Mouse (Mus musculus) forebrain, embryonic 12.5 days (tissue): Measurements from ENCODE around the gene Tcte2. TPM values are rescaled to one million over a fixed set of nuclear protein-coding genes. Genes with fewer than 3 reads are reported as not detected.

Experiments
- ATAC-seq: fragments of 200-750 bp; cut with Nextera tagmentation; 2 replicates; pipeline ENCODE4 v1.8.0; 2017; ENCODE audit warnings: moderate TSS enrichment; ENCODE audit not compliant: low FRiP score
- H3K27ac ChIP-seq: fragments of 300-500 bp; sonication (generic); 2 replicates; pipeline ENCODE4 v1.5.1; 2016; ENCODE audit warnings: mild to moderate bottlenecking
- H3K27me3 ChIP-seq: fragments of 300-500 bp; sonication (generic); 2 replicates; pipeline ENCODE4 v1.6.1; 2016; ENCODE audit warnings: mild to moderate bottlenecking
- H3K36me3 ChIP-seq: fragments of 300-500 bp; sonication (generic); replicated peaks from 2 replicates; pipeline ENCODE4 v1.6.1; 2016; ENCODE audit warnings: mild to moderate bottlenecking
- H3K4me1 ChIP-seq: fragments of 300-500 bp; sonication (generic); 2 replicates; pipeline ENCODE4 v1.6.1; 2016
- H3K4me2 ChIP-seq: fragments of 300-500 bp; sonication (generic); 2 replicates; pipeline ENCODE4 v1.6.1; 2016; ENCODE audit warnings: mild to moderate bottlenecking, moderate library complexity
- H3K4me3 ChIP-seq: fragments of 300-500 bp; sonication (generic); replicated peaks from 2 replicates; pipeline ENCODE4 v1.5.1; 2016; ENCODE audit warnings: mild to moderate bottlenecking
- H3K9ac ChIP-seq: fragments of 300-500 bp; sonication (generic); 2 replicates; pipeline ENCODE4 v1.6.1; 2016; ENCODE audit warnings: mild to moderate bottlenecking
- H3K9me3 ChIP-seq: fragments of 300-500 bp; sonication (generic); 2 replicates; pipeline ENCODE4 v1.6.1; 2016
- WGBS: fragments of 180-500 bp; shearing (Covaris S2); methylation state at CpG from one replicate; pipeline ENCODE4 v1.1.7; 2016; 5-methylcytosine and 5-hydroxymethylcytosine counted together
- polyA plus RNA-seq: library from polyadenylated mRNA; unstranded; fragments of >200 nt; fragmentation: Nextera tagmentation; extraction: Ambion mirVana; gene quantifications from 2 replicates; pipeline ENCODE4 v1.2.1, GENCODE M21; 2016

Gene Tcte2
- polyA plus RNA-seq, 1 experiment from 2014 or later = 14.9 TPM

DNA sequence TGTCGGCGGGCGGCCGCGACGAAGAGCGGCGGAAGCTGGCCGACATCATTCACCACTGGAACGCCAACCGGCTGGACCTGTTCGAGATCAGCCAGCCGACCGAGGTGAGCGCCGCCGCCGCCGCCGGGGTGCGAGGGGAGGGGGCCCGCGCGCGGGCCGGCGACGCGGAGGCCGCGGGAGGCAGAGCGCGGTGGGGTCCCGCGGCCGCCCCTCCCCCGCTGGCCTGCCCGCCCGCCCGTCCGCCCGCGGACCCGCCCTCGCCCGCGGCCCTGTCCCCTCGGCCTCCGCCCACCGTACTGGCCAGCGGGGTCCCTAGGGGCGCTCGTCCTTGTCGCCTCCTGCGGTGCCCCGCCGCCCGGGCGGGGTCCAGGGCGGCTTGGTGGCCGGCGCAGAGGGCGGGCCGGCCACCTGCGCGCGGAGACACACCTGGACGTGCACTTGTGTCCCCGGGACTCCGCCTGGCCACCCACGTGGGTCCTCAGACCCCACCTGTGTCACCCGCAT, 898 bp downstream of the Tcte2 start:
- peak overlapping the region; percentile 95 for H3K9ac ChIP-seq
- H3K4me3 ChIP-seq = peak overlapping the region; percentile 97
- H3K4me1 ChIP-seq = peaks cover 40% of the 10 kb centered on the region
- under 1% methylated on average over 50 of the region's 72 CpGs for WGBS
- no peaks in the 10 kb centered on the region for H3K27me3 ChIP-seq
- H3K9me3 ChIP-seq = no peaks in the 10 kb centered on the region
- peak overlapping the region; percentile 95 for H3K27ac ChIP-seq
- no peaks in the 10 kb centered on the region for H3K36me3 ChIP-seq
- ATAC-seq = peak; percentile 34
- H3K4me2 ChIP-seq = peak overlapping the region; percentile 96

DNA sequence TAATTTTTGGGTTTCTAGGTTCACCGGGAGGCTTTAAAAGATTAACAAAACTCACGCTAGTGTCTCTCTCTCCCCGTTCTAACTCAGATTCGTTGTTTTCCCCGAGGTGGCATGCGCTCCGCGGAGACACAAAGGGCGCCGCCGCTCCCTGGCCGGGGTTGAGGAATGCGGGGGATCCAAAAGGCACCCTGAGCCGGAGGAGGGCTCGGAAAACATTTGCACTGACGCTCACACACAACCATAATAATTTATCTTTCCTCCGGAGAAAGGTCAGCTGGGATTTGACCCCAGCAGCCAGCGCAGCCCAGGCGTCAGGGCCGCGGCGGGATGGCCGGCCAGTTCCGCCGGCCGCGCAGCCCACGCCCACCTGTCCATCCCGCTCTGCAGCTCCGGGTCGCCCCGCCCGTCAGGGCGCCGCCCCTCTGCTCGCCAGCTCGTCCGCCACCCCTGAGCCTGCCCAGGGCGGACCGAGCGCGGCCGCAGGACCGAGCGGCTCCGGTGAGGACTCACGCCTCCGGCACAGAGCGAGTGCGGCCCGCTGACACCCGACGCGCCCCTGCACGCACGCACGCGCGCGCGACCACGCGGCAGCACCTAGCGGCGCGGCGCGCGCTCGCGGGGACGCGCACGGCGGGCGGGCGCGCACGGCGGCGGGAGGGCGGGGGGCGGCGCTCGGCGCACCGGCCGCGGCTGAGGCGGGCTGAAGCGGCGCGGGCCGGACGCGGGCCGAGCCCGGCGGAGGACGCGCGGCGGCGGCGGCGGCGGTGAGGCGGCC, 1.6 kb downstream of the Tcte2 start, which contains the start of gene Afdn:
Gene Afdn, plus strand, starts transcription at position 687 of the 775 bp plus-strand sequence.
- Histone ChIP-seq H3K9me3 (no peaks in the 10 kb centered on the region), H3K27ac (peak within 1 kb of the TSS; percentile 98)
- under 1% methylated on average over 76 of the region's 108 CpGs for WGBS

DNA sequence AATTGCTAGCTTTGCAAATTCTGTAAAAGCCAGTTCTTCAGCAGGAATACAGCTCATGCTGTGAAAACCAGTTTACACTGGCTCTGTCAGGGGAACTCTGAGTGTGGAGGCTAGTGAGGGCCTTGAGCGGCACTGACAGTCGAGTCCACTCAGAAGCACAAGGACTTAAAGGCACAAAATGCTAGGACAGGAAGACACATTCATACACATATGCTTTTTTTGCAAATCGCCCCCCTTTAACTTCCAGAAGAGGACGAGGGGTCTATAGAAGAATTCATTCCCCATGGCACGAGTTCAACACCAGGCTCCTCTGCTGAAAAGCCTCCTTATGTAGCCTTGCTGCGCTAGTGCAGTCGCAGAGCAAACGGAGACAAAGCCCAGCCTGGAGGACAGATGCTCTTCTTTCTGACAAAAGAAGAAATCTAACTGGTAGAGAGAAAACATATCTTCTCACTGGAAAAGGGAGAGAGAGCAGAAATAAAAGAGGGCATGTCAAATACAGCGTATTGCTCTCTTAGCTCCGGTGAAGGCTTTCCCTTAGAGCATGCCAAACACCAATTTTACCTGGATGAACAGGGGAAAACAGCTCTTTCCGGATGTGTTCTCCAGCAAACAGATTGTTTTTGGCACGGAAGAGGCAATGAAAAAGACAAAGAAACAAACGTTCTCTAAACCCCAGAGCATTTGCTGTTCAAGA, 2.3 kb downstream of the Tcte2 start:
- no peaks in the 10 kb centered on the region for H3K36me3 ChIP-seq
- no peaks in the 10 kb centered on the region for H3K9me3 ChIP-seq
- H3K27me3 ChIP-seq = no peaks in the 10 kb centered on the region
- ATAC-seq = no peak
- H3K4me1 ChIP-seq = peaks cover 36% of the 10 kb centered on the region
- WGBS = 4% methylated on average over 13 of the region's 13 CpGs
- peak overlapping the region; percentile 85 for H3K9ac ChIP-seq
- H3K4me3 ChIP-seq = peak overlapping the region; percentile 97
- H3K4me2 ChIP-seq = peak overlapping the region; percentile 62
- peak overlapping the region; percentile 98 for H3K27ac ChIP-seq

More for the DNA sequence above, 1.6 kb downstream of the Tcte2 start, which contains the start of gene Afdn:
- Histone ChIP-seq H3K4me1 (peaks cover 40% of the 10 kb centered on the region), H3K9ac (peak within 1 kb of the TSS; percentile 95), H3K36me3 (no peaks in the 10 kb centered on the region), H3K4me2 (peak within 1 kb of the TSS; percentile 96), H3K27me3 (no peaks in the 10 kb centered on the region), H3K4me3 (peak within 1 kb of the TSS; percentile 97)
- peak; percentile 90 for ATAC-seq

DNA sequence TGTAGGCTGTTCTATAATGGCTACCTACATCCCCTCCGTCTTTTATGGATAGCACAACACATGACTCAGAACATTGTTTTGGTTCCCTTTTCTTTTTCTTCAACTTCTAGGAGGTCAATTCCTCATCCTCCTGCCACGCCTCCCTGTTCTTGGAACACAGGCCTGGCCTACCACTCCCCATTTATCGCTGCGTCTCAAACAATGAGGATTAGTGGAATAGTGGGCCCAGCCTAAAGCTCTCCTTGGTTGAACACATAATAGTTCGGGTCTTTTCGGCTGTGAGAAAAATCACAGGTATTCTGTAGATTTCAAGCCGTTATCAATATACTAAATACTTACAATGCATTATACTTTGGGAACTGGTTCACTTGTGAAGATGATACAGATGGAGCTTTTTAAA, 3.0 kb downstream of the Tcte2 start:
- Histone ChIP-seq H3K4me3 (peak overlapping the region; percentile 97), H3K9me3 (no peaks in the 10 kb centered on the region), H3K4me1 (peaks cover 34% of the 10 kb centered on the region), H3K27me3 (no peaks in the 10 kb centered on the region), H3K9ac (peak overlapping the region; percentile 85), H3K27ac (peak overlapping the region; percentile 98), H3K36me3 (no peaks in the 10 kb centered on the region), H3K4me2 (peak overlapping the region; percentile 62)
- WGBS = 17% methylated on average over 7 of the region's 7 CpGs
- ATAC-seq = no peak

DNA sequence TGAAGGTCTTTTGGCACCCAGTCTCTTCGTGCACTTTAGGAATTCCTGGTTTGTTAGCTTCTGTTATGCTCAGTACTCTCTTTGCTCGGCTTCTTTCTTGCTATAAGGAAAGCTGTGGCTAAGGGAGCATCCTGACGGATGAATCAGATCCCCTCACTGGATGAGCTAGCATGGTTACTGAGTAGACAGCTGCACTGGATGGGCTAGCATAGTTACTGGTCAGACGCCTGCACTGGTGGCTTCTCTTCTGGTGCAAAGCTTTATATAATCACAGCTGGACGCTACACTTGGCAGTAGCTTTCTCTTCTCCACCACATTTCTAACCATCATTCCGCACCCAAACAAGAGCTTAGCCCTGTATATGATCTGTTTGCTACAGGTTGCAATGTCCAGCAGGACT, 6.7 kb downstream of the Tcte2 start:
- Histone ChIP-seq H3K9ac (no peak overlapping the region), H3K36me3 (no peaks in the 10 kb centered on the region), H3K4me3 (no peak overlapping the region), H3K4me1 (peaks cover 23% of the 10 kb centered on the region), H3K27ac (no peak overlapping the region), H3K9me3 (no peaks in the 10 kb centered on the region), H3K27me3 (no peaks in the 10 kb centered on the region), H3K4me2 (no peak overlapping the region)
- ATAC-seq = no peak
- 77% methylated on average over 6 of the region's 6 CpGs for WGBS

DNA sequence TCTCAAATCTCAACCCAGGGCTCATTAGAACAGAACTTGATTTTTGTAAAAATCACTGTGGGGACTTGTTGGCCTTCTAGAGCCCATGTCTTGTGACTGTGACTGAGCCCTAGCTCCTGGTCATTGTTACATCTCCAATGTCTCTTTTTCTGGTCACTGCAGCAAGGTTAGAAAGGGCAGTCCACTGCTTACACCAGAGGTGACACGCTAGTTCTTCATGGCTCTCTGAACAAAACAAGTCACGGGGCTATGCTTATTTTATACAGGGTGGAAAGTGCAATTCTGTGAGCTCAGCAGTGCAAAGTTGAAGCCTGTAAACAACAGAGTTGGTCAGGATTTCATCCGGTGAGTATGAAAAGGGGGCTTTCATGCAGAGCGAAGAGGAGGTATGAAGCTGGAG, 7.7 kb downstream of the Tcte2 start:
- H3K9me3 ChIP-seq = no peaks in the 10 kb centered on the region
- H3K9ac ChIP-seq = no peak overlapping the region
- H3K4me2 ChIP-seq = no peak overlapping the region
- 84% methylated on average over 4 of the region's 4 CpGs for WGBS
- no peaks in the 10 kb centered on the region for H3K27me3 ChIP-seq
- H3K27ac ChIP-seq = no peak overlapping the region
- H3K4me3 ChIP-seq = no peak overlapping the region
- no peaks in the 10 kb centered on the region for H3K36me3 ChIP-seq
- H3K4me1 ChIP-seq = peaks cover 18% of the 10 kb centered on the region
- no peak for ATAC-seq

DNA sequence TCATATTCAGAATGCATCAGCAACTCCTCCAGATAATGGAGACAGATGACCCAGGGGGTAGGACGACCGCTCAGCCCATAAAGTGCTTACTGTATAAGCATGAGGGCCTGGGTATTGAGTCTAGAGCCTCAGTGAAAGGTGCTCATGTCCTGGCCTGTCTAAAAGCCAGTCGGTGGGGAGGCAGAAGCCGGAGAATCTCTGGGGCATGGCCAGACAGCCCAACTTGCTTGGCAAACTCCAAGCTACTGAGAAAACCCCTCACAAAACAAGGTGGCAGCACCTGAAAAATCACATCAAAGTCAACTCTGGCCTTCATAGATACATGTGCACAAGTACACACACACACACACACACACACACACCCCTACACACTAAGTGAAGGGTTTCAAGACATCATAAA, 12.6 kb downstream of the Tcte2 start:
- Histone ChIP-seq H3K27ac (no peak overlapping the region), H3K4me3 (no peak overlapping the region), H3K4me1 (peaks cover 10% of the 10 kb centered on the region; the same call in 1 of the 2 replicates), H3K9ac (no peak overlapping the region), H3K9me3 (no peaks in the 10 kb centered on the region), H3K4me2 (no peak overlapping the region), H3K27me3 (no peaks in the 10 kb centered on the region), H3K36me3 (no peaks in the 10 kb centered on the region)
- no peak for ATAC-seq
- WGBS = 93% methylated on average over 4 of the region's 4 CpGs

DNA sequence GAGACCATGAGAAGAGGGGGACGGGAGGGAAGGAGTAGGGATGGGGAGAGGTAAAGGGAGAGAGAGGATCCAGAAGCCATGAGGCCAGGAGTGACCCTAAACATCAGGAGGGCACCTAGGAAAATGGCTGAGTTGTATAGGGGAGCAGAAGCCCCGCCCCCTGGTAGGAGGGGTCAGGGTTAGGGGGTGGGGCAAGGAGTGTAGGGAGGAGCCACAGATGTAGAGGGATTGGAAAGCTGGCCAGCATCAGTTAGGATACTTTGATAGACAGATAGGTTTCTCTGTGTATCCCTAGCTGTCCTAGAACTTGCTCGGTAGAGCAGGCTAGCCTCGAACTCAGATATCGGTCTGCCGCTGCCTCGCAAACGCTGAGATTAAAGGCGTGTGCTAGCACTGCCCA, 13.9 kb downstream of the Tcte2 start:
- peaks cover 21% of the 10 kb centered on the region for H3K4me1 ChIP-seq
- H3K9ac ChIP-seq = no peak overlapping the region
- WGBS = 89% methylated on average over 9 of the region's 9 CpGs
- H3K36me3 ChIP-seq = no peaks in the 10 kb centered on the region
- ATAC-seq = no peak
- H3K27me3 ChIP-seq = no peaks in the 10 kb centered on the region
- H3K4me2 ChIP-seq = no peak overlapping the region
- no peak overlapping the region for H3K4me3 ChIP-seq
- no peaks in the 10 kb centered on the region for H3K9me3 ChIP-seq
- H3K27ac ChIP-seq = no peak overlapping the region

DNA sequence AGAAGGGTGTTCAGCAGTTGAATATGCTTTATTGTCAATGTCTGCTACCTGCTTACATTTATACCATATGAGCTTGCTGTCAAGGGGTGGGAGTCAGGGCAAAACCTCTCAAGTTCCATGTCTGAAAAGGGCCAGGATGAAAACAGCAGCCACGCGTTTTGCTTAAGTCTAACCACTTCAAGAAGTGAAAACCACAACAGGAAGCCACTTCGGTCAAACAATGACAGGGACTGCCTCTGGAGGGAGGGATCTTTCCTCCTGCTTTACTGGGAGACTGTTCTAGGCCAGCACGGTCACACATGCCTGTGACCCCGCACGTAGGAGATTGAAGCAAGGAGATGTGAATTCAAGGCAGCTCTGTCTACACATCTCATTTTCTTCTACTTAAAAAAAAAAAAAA, 15.3 kb downstream of the Tcte2 start:
- Histone ChIP-seq H3K27me3 (no peaks in the 10 kb centered on the region), H3K4me2 (no peak overlapping the region), H3K4me3 (no peak overlapping the region), H3K36me3 (no peaks in the 10 kb centered on the region), H3K9ac (no peak overlapping the region), H3K4me1 (peaks cover 21% of the 10 kb centered on the region), H3K9me3 (no peaks in the 10 kb centered on the region), H3K27ac (no peak overlapping the region)
- ATAC-seq = no peak
- WGBS = 71% methylated on average over 6 of the region's 6 CpGs

DNA sequence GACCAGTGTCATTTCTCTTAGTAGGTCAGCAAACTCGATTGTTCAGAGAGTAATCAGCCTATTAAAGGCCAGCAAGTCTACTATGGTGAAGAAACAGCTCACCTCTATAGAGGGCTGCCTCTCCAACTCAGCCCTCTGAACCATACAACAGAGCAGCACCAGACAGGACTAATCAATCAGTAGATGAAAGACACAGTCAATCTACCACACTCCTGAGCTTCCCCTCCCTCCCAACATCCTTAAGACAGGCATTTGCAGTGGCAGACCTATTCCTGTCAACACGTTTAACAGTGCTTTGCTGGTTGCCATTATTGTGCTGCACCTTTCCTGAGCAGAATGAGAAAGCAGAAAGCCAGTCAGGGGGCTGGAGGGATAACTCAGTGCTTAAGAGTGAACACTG, 16.3 kb downstream of the Tcte2 start:
- H3K4me3 ChIP-seq = no peak overlapping the region
- H3K4me2 ChIP-seq = no peak overlapping the region
- H3K27ac ChIP-seq = no peak overlapping the region
- peaks cover 21% of the 10 kb centered on the region for H3K4me1 ChIP-seq
- no peak; the same call in 1 of the 2 replicates for ATAC-seq
- WGBS = 55% methylated on average over 2 of the region's 2 CpGs
- no peaks in the 10 kb centered on the region for H3K9me3 ChIP-seq
- H3K36me3 ChIP-seq = no peaks in the 10 kb centered on the region
- H3K9ac ChIP-seq = no peak overlapping the region
- no peaks in the 10 kb centered on the region for H3K27me3 ChIP-seq

DNA sequence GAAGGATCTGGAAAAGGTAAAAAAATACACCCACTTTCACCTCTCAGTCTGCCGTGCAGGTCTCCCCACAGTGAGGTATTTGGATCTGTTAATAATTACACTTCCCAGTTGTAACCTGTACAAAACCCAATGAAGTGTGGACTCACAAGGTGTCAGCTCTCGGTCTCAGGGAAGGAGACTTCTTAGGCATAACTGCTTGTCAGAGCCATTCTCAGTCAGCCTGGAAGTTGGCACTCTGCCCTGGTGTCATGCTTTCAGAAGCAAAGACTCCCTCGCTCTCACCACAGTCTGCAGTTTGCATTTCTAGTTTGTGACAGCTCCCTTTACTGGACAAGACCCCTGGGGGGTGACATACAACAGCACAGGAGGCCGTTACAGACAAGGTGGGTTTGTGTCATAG, 16.8 kb downstream of the Tcte2 start:
- H3K27ac ChIP-seq = no peak overlapping the region

DNA sequence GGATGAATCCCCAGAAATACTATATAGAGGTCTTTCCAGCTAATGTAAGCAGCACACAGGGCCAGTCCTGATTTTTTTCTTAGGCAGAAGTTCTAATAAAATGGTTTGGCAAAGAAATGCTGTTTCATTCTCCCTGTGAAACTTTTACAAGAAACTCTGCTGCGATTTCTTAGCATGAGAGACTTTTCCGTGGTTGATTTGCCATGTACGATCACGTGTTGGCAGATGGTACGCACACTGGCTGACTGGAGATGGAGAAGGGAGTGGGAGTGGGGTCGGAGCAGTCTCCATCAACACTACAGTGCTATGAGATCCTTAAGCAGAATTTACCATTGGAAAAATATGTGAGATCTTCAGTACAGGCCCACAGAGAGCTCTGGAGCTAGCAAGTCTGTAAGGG, 17.4 kb downstream of the Tcte2 start:
- no peak for ATAC-seq

More for the DNA sequence above, 16.8 kb downstream of the Tcte2 start:
- H3K4me1 ChIP-seq = peaks cover 21% of the 10 kb centered on the region
- no peak overlapping the region for H3K4me2 ChIP-seq
- no peaks in the 10 kb centered on the region for H3K36me3 ChIP-seq
- no peak overlapping the region for H3K4me3 ChIP-seq
- H3K9ac ChIP-seq = no peak overlapping the region
- 72% methylated on average over 4 of the region's 4 CpGs for WGBS
- no peaks in the 10 kb centered on the region for H3K27me3 ChIP-seq
- H3K9me3 ChIP-seq = no peaks in the 10 kb centered on the region
- ATAC-seq = 0 out of 2 replicates have a peak, but pooled peaks have one; percentile 39

More for the DNA sequence above, 17.4 kb downstream of the Tcte2 start:
- Histone ChIP-seq H3K4me2 (no peak overlapping the region), H3K9me3 (no peaks in the 10 kb centered on the region), H3K9ac (no peak overlapping the region), H3K4me1 (peaks cover 21% of the 10 kb centered on the region), H3K27me3 (no peaks in the 10 kb centered on the region), H3K4me3 (no peak overlapping the region), H3K36me3 (no peaks in the 10 kb centered on the region), H3K27ac (no peak overlapping the region)
- WGBS = 83% methylated on average over 6 of the region's 6 CpGs
